Mouse (Mus musculus): ENCODE results near the gene Poldip3.

The Poldip3 gene

DNA sequence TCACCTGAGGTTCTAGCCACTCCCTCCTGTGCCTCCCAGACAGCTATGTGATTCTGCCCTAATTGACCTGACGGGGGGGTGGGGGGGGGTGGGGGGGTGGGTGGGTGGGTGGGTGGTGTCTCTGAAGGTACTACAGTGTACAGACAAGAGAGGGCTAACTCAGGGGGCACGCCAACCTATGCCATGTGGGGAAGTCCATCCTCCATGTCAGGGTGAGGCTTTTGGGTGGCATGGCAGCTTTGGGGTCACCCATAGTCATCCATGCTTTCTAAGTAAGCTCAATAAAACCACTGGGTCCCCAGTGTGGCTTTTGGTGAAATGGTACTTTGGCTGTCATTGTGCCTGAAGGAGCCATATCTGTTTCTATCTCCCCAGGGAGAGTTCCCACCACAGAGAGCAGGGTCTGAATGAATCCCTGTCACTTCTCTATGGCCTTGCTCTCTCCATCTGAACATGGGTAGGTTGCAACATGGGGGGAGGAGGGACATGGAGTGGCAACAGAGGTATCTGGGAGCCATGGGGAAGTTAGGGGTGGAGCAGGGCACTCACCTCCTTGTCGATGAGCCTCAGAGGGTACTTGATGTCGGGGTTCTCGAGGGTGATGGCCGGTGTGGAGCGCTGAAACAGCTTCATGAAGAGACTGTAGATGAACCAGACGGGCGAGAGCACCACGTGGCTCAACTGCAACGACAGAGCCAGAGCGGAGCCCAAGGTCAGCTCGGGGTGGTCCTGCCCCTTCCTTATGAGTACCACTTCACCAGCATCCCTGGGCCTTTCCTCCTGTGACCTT lies 16.5 kb upstream of the Poldip3 start:
- no peak for DNase-seq (ENCODE audit: low read depth)

DNA sequence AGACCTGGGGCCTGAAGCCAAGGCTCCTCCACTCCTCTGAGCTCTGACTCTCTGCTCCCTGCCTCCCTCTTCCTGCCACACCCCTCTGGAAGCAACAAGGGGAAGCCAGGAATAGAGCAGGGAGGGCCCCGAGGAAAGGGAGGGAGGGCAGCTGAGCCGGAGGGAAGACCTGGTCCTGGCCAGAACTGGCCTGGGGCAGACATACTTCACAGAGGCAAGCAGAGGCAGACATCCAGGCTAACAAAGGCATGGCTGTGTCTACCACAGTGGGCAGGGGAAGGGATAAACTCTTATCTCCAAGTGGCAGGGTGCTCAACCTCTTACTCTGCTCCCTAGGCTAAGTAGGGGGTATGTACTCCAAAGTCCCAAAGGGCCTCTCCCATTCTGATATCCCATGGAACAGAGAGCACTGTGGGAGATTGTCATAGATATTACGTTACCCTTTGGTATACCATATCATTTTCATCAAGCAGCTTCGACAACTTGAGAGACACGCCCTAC lies 15.8 kb upstream of the Poldip3 start:
- DNase-seq (ENCODE audit: low read depth): no peak

DNA sequence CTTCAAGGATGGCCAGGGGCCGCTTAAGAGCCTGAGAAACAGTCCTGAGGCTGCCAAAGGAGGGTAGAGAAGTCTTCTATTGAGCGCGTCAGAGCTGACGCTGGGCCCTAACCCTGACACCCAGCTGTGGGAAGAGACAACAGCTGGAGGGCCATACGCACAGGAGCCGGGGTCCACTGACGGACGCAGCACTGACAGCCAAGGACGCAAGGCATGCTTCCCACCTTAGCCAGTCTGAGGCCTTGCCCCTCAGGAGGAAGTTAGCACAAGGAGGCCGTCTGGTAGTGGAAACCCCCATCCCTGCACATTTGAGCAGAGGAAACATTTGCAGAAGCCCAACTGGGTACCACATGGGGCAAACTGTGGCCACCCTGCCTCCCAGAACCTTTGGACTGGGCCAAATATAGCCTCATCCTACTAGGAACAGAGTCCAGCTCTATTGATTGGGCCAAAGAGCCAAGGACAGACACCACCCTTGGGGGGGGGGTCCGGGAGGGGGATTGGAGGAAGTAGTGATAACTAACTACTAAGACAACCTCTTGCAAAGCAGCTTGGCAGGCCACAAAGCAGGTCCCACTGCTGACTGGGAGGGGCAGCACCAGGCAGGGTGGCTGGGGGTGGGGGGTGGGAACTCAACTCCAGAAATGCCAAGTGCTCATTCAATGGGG lies 13.8 kb upstream of the Poldip3 start:
- no peak for DNase-seq (ENCODE audit: low read depth)

DNA sequence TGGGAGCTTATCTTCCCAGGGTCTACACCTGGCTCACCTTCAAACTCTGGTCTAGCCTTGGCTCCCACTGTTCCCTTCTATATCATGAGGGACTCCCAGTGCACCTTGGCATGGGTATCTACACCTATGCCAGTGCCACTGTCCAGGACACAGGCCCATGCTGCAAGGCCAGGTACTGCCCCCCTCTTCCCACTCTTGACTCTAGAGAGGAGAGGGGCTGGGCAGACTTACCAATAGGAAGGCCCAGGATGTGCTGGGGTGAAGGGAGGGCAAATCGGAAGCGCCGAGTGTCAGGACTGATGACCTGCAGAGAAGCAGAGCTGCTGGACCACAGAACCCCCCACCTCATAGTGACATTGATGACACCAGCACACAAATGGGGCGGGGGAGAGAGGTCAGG lies 12.8 kb upstream of the Poldip3 start:
- no peak for DNase-seq (ENCODE audit: low read depth)

DNA sequence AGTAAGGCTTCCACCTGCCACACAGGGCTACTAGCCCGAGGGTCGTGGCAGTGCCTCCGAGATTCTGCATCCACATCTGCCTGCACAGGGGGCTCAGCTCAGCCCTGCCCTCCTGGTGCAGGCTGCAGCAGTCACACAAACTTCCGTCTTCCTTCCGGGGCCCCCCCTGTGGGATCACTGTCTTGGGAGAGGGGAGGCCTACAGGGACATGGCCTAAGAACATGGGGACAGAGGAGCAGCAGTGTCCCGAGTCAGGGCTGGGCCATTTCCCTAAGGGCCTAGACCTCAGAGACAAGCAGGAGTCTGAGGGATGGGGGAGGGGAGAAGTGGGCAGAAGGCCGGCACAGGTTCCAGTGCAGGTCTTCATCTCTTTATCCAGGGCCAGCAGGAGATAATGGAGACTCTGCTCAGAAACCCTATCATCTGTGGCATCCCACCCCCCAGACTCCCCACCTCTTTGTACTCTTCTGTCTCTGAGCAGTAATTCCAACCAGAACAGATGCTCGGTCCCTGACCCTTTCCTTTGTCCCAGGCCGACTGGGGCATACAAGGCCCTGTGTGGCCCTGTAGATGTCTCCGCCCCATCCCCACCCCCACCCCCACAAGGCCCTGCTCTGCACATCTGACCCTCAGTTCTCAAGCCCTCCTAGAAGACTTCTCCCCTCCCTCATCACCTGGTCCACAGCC lies 12.0 kb upstream of the Poldip3 start:
- DNase-seq (ENCODE audit: low read depth): no peak

DNA sequence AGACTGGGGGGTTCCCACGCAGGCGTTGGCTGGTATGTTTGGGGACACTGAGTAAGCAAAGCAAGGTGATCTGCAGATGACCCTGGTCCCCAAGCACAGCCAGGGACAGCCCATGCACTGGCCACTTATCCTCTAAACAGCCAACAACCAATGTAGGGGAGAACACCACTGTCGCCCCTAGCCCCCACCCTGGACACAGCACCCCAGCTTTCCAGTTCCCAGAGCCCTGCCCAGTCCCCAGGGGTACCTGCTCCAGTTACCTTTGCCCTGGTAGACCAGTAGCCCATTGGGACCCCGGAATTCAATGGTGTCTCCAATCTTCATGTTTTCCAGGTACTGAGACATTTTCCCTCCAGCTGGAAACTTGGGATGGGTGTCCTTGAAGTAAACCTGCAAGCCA lies 11.4 kb upstream of the Poldip3 start:
- DNase-seq (ENCODE audit: low read depth): no peak

DNA sequence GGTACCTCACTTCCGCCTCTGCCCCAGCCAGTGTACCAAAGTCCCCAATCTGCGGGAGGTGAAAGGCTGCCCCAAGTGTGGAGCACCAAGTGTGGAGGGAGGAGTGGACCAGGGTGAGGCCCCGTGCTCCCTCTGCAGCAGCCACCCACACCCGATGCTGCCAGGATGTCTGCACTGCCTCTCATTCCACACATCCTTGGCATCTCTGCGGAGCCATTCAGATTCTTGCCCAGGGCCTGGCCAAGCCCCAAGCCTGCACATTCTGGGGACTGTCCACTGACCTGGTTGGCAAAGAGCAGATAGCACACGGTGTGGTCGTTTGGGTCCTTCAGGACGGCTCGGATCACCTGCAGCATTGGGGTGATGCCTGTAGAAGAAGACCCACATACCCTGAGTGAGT lies 10.6 kb upstream of the Poldip3 start:
- no peak for DNase-seq (ENCODE audit: low read depth)

DNA sequence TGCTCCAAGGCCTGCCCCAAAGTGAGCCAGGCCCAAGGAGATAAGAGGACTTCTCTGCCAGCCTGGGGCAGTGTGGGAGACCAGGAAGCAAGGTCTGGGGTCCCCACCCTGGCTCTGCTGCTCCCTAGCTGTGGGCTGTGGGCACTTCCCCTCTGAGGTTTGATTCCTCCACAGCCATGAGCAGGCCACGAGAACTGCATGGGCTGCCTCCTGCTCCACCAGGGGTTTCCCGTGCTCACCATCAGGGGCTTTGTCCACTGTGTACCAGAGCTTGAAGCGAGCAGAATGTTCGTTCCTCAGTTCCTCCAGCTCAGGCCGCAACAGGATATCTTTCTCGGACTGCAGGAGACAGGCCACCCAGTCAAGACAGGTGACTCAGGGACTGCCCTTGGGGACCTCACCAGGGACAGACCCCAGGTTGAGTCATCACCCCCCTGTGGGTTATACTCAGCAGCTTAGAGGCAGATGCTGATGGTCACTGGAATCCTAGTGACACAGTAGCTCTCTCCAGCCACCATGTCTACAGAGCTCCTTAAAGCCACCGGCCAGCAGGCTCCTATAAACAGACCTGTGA lies 9.5 kb upstream of the Poldip3 start:
- DNase-seq (ENCODE audit: low read depth): no peak

DNA sequence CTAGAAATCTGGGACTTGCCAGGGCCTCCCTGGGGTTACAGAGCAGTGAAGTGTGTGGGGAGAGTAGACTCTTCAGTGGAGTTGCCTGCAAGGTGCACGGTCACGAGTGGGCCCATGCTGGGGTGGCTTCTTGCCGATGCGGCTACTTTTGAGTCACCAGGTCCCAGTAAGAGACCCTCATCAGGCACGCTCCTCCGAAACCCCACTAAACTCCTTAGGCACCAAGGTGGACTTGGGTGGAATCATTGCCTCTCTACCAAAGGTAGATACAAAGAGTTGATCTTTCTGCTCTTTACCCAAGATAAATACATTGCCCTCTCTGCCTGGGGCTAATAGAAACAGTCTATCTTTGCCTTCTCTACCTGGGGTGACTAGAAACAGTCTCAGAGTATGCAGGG lies 8.5 kb upstream of the Poldip3 start:
- DNase-seq (ENCODE audit: low read depth): no peak

DNA sequence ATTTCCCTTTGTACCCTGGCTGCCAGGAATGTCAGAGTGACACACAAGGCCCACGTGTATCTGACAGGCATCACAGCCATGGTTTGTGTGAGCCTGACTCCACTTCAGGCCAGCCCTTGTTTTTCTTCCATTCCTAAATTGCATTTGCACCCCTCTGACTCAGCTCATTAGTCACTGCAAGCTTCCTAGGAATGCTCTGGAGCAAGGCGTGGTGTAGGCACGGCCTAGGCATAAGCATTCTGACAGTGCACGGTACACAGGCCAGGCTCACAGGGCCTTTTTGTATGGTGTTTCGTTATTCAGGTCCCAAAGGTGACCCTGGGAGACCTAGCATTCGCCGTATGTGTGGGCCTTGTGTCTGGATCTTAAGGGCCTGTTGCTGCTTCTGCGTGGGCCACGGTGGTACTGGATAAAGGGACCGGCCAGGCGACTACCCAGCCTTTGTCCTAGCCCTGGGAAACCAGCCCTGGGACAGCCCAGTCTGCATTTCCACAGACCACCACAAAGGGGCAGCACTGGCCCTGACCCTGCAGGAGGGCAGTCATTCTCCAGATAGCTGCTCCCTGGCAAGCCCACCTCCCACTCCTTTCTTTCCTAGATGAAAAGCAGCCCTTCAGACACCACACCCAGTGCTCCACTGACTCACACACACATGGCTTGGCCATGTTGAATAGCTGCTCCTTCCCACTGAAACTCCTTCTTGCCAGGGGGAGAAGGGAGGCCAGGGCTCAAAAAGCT lies 7.9 kb upstream of the Poldip3 start:
- peak; percentile 35 for DNase-seq (ENCODE audit: low read depth)

DNA sequence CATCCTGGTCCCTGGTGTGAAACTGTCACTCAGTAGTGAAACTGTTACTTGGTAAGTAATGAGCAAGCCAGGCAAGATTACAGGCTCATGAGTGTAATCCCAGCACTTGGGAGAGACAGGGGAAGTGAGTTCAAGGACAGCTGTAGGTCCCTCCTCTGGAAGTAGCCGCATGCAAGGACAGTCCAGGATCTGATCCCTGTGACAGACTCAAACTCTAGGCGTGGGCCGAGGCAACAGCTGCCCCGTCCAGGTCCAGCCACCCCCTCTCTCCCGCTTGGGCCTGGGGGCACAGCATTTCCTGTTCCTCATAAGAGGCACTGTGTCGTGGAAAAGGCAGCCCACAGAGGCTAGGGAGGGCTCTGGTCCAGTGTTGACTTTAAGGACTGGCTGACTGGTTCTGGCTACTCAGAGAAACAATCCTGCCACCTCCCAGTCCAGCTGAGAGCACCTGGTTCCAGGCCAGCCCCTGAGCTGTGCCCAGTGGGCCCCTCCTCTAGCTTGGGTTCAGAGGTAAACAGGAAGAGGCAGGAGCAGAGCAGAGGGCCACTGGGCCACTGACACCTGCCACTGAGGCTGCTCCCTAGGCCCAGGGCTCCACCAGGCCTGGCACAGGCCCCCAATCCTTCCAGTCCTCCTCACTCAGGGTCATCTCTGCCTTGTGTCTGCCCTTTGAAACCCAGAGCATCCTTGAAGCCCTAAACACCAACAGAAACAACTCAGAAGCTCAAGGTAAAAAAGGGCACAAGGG lies 6.7 kb upstream of the Poldip3 start:
- no peak for DNase-seq (ENCODE audit: low read depth)

DNA sequence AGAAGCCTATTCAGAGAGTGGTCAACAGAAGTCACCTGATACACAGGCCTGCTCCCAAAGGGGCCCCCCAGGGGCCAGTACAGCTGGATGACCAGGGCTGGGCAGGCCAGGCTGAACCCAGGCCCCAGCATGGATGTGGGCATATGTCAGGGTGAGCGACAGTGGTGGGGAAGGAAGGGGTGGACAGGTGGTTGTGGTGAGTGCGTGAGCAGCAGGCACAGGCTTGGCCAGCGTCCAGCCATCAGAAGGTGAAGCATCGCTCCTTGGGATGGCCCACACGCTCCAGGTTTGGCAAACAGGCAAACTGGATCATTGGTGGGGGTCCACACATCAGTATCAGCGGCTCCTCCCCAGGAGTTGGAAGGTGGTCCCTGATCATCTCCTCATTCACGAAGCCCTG lies 5.1 kb upstream of the Poldip3 start:
- DNase-seq (ENCODE audit: low read depth): no peak

DNA sequence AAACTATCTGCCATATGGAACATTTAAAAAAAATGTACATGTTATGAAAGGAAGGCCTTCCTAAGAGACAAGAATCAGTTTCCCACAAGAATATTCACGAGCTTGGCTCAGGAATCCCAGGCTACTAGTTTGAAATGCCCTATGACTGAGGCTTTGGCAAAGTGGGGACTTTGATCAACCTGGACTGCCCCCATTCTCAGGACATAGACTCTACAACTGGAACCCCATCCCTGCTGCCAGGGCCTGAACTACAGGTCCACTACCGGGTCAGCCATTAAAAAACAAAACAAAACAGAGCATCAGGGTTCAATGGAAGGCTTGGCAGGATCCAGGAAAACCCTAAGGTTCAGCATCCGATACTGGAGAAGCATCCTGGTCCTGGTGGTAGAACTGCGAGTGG lies 1.5 kb upstream of the Poldip3 start:
- no peak for DNase-seq (ENCODE audit: low read depth)

DNA sequence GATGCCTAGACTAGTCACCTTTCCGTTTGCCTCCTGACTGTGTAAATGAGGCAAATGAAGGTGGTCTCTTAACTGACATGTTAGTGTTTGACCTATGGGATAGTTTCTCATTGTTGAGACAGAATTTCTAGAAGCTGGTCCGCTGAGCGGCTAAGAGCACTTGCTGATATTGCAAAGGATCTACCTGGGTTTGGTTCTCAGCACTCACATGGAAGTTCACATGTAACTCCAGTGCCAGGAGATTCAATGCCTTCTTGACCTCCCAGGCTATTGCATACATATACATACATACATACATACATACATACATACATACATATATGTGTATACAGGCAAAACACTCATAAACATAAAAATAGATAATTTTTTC lies 874 bp upstream of the Poldip3 start:
- DNase-seq (ENCODE audit: low read depth): no peak

DNA sequence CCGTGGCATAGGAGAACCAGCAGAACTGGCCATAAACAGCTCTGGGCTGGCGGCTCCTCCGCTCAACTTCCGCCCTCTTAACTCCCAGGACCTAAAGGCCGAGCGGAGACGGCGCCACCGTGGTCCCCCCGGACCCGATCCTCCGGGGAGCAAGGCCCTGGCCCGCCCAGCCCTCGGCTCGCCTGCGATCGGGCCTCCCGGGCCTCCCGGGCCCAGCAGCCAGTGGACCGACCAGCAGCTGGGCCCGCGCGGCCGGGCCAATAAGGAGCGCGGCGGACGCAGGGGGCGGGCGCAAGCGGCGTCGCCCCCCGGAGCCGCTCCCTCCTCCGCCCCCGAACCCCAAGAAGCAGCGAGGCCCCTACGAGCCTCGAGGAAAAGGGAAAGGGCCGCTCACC lies 386 bp downstream of the Poldip3 start:
- DNase-seq (ENCODE audit: low read depth): no peak

DNA sequence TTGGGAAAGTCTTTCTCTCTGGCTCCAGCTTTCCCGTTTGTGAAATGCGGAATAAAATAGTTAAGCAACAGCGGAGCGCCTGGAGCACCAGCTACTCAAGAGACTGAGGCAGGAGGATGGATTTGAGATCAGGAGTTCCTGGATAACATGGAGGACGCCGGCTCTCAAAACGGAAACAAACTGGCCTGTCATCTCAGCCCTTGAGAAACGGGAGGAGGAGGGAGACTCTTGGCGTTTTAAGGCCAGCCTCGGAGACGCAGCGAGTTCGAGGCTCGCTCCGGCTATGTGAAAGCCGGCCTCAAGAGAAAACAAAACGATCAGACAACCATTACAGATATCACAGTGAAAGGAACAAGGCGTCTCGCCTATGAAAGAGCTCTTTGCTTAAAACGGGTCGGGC lies 789 bp downstream of the Poldip3 start:
- peak; percentile 64 for DNase-seq (ENCODE audit: low read depth)

DNA sequence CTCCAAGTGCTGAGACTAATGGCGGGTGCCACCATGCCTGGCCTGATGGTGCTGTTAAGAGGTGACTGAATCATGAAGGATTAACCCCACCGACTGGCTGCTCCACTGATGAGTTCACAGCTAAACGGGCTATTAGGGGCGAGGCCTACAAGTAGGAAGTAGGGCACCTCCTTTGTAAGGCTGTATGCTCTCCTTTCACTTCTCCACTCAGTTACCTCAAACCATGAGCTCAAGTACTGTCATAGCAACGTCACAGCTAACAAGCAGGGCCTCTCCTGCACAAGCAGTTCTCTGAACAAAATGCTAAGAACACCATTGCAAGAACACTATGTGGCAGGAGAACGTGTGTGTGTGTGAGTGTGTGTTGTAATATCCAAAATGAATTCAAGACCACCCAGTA lies 3.6 kb downstream of the Poldip3 start:
- DNase-seq (ENCODE audit: low read depth): peak; percentile 31

DNA sequence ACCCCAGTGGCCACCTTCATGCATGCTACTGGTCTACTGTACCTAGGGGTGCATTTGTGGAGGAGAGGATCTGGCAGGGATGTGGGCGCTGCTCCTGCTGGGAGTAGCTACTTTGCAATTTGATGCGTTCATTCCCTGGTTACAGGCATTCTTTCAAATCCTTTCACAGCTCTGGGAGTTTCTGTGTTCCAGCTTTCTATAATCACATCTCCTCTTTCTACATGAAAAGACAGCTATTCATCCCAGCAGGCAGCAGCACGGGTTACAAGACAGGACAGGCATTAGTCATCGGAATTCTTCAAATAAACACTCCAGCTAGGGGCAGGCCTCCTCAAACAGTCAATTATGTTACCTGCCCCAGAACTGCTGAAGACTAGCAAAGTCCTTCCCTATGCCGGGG lies 6.3 kb downstream of the Poldip3 start:
- DNase-seq (ENCODE audit: low read depth): no peak

DNA sequence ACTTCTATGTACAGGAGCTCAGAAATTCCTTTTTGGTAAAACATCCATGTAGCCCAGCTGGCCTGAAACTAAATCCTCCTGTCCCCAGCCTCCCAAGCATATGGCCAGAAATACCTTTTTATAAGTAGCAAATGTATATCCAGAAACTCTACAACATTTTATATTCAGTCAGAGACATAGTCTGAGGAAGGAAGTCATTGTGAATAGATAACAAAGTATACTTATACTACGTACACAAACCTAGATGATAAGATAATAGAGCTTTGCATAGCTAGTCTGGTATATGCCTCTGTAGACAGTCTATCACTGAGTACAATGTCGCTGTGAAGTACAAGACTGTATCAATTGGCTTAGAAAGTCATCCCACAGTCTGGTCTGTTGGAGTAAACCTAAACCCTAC lies 13.5 kb downstream of the Poldip3 start:
- no peak for DNase-seq (ENCODE audit: low read depth)

DNA sequence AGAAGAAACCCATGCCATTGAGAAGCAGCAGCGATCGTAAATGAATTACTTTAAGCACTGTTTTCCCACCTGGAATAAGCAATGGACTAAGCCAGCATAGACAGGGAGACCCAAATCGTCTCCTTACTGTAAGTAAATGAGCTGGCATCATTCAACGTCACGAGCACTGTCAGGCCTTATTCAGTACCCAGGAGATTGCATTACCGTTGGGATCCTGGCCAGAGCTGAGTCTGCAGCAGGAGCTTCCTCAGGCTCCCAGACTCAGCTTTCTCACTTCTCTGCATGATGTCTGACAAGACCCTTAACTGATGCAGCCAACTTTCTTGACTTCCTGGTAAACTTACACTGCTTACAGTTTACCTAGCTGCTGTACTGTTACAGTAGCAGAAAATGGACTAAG lies 14.5 kb downstream of the Poldip3 start:
- no peak for DNase-seq (ENCODE audit: low read depth)

DNA sequence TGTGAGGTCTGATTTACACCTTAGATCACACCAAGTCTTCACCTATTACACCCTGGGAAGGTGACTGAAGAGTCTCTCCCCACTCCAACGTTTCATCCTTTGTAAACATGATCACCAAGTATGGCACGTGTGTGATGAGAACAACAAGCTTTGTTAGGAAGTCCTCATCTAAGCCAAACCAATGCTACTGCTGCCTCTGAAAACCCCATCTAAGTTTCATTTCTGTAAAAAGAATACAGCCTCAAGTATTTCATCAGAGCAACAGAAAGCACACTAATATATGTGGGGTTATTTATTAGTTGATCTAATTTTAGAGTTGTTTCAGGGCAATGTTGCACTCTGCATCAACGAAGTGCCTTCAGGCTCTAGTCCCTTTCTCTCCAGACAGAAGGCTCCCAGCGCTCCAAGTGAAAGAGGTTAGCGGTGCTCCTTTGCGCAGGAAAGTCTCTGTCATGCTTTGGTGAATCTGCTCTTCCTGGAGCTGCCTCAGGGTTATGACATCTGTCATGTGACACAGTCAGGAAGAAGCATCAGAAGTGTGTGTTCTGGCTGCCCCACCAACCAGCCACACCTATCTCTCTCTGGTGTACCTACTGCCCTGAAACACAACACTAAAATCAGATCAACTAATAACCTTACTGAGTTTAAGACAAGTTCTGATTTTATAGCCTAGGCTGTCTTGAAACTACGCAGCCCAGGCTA lies 19.5 kb downstream of the Poldip3 start:
- DNase-seq (ENCODE audit: low read depth): no peak

Measured in 416B (cell line).